Mouse (Mus musculus) neutrophil, adult 5-6 weeks (primary cell): ENCODE data around the gene Cdkn2aipnl. TPM values are rescaled to one million over a fixed set of nuclear protein-coding genes. Genes with fewer than 3 reads are reported as not detected.

Experiments used
- ATAC-seq: fragments of 151-379, 151-347 bp; 2 replicates; pipeline ENCODE4 v1.8.0; 2017; ENCODE audit warnings: mild to moderate bottlenecking, moderate TSS enrichment; ENCODE audit not compliant: insufficient number of reproducible peaks, poor library complexity, low FRiP score, severe bottlenecking; ENCODE audit errors: extremely low read depth
- total RNA-seq: library from RNA; stranded (forward); fragments of 200-1000 nt; gene quantifications from 2 replicates; pipeline ENCODE4 v1.2.3, GENCODE M21; 2017

The Cdkn2aipnl gene
- total RNA-seq, 1 experiment from 2014 or later: 37.9 TPM

DNA sequence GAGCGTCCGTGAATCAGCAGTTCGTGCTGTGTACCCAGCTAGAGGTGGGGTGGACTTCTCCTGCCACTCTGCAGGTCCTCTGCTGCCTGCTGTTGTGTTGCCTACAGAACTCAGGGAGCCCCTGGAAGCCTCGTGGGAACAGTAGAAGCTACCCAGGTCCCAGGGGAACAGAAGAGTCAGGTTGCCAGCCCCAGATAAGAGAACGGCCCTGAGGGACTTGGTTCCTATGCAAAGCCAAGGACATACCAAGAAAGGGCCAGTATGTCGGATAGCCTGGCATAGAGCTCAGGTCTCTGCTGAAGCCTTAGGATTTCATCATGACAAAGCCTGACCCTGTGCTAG lies 24.0 kb upstream of the Cdkn2aipnl start:
- ATAC-seq: no peak

DNA sequence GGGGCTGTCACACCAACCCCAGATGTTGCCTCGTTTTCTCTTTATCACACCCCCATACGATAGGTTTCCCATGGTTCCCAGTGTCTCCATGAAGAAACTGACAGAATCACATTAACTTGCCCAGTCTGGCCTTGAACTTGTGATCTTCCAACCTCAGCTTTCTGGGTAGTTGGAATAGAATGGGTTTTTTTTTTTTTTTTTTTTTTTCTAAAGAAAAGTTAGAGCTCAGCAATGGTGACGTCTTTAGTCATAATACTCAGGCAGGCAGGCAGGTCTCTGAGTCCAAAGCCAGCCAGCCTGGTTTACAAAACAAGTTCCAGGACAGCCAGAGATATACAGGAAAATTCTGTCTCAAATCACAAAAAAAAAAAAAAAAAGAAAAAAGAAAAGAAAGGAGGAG lies 23.2 kb upstream of the Cdkn2aipnl start:
- ATAC-seq: no peak

DNA sequence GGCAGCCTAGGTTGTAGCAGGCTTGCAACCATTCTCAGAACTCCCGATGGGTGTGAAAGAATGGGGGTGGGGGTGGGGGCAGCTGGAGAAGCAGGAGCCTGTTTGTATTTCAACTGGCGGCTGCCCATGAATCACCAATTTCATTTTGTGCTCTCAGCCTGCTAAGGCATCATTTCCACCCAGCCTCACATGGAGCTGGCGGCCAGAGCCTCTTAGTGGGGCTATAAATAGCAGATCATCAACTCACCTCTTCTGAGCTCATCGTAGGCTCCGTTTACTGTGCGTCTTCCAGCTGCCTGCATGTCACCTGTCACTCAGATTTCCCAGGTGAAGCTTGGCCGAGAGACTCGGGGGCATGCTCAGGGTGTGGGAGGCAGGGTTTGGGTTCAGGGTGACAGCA lies 21.9 kb upstream of the Cdkn2aipnl start:
- no peak for ATAC-seq

DNA sequence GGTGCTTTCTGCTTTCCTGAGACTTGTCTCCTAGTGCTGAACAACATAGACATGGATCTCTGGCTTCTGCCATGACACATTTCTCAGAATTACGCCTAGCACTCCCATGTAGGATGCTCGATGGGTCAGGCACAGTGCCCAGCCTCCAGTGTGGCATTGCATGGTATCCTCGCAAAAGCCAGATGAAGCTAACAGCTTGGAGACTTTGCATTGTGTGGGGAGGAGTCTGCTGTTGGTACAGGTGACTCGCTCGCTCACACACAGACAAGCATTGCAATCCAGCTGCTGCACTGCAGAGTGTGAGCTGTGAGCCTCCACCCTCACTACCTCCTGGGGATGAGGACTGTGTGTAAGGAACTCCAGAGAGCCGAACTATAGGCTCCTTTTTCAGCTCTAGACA lies 21.3 kb upstream of the Cdkn2aipnl start:
- ATAC-seq: no peak

DNA sequence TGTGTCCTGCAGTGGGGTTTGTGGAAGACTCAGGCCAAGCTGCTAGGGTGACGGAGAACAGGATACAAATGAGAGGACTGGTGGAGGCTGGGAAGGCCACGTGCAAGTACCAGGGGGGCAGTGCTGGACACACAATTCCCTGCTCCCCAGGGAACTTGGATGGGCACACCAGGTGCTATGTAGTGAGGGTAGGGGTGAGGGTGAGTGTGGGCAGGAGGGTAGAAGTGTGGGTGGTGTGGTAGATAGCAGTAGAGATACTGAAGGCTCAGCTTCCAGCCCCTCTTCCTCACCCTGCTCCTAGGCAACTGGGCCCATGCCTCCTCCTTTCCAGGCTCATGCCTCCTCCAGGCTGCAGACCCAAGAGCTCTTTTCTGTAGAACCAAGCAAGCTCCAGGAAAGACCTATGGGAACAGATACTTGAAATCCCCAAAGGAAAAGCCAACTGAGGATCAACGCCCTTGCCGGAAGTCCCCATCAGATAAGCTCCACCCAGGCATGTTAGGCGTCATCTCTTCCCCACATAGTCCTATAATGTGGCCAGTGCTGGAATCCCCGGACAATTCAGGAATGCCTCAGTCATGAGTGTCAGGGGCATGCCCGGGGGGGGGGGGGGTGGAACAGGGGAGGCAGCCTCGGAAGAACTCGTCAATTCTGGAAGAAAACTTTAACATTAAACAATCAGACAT lies 18.2 kb upstream of the Cdkn2aipnl start:
- ATAC-seq: no peak

DNA sequence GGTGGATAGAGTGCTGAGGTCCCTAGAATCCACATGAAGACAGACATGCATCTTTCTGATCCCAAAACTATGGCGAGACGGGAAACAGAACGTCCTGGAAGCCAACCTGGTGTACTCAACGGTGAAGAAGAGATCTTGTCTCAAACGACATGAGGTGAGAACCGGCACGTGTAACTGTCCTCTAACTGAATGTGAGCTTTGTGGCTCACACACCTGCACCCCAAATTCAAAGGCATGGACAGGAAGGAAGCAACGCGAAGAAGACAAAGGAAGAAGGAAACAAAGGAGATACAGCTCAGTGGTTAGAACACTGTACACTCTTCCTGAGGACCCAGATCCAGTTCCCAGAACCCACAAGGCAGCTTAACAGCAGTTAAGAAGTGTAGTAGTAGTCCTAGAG lies 17.5 kb upstream of the Cdkn2aipnl start:
- no peak for ATAC-seq

DNA sequence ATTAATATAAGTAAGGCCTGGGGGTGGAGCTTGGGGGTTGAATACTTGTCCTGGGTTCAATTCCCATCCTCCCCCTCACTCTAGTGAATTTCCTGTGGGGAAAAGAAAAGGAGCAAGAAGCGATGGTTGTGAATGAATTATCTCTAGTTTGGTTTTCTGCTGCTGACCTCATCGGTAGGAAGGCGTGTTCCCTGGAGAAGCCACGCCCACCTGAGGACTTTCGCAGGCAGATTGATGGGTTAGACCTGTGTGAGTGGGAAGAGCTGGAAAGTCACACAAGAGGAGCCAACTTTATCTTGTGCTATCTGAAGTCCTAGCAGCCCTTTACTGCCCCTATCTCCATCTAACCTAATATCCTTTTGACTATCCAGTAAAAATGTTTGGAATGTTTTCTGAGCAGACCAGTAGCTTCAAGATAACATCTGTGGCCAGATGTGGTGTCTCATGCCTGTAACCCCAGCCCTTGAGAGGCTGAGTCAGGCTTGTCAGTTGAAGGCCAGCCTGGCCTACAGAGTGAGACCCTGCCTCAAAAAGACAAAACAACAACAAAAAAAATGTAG lies 15.5 kb upstream of the Cdkn2aipnl start:
- ATAC-seq: no peak

DNA sequence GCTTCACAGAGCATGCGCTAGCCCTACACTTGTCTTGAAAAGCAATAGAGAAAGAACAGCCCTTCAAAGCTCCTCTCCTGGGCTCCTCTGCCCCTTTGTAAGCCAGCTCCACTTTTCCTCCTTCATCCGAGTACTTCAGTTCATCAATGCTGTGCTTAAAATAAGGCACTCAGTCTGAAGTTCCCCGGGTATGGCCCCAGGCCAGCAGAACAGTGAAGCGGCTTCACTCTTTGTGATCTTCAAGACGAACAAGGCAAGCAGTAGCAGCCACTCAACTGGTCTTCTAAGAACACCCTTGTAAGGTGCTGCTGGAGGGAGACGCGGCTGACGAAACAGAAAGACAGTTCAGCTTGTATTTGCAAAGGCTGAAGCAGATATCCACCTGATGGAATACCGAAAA lies 11.3 kb upstream of the Cdkn2aipnl start:
- no peak for ATAC-seq

DNA sequence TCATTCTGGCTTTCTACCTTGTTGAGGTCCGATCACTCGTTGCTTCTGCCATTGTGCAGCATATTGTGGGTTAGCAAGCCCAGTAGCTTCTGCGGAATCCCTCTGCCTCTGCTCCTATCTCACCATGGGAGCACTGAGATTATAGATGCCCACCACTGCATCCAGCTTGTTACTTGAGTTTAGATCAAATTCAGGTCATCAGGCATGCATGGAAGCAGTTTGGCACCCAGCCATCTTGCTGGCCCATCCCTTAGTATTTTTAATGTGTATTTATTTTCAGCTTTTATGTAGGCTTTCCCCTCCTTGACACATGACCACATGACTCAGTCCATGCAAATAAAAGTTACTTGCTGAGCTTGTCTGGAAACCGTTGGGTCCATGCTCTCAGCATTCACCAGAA lies 9.7 kb upstream of the Cdkn2aipnl start:
- no peak for ATAC-seq

DNA sequence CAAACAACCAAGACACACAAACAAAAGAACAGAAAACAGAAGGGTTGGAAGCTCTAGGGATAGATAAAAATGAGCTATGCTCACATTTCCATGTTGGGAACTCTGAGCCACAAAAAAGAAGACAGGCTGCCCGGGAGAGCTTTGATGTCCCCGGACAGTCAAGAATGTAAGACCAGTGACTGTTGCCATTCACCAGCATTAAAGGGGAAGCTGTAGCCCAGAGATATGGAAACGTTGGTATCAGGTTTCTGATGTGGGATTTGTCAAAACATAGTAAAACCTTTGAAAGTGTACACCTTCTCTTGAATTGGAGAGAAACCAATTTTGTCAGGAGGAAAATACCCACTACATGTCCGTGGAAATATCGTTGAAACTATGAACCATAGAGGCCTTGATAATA lies 8.0 kb upstream of the Cdkn2aipnl start:
- ATAC-seq: no peak

DNA sequence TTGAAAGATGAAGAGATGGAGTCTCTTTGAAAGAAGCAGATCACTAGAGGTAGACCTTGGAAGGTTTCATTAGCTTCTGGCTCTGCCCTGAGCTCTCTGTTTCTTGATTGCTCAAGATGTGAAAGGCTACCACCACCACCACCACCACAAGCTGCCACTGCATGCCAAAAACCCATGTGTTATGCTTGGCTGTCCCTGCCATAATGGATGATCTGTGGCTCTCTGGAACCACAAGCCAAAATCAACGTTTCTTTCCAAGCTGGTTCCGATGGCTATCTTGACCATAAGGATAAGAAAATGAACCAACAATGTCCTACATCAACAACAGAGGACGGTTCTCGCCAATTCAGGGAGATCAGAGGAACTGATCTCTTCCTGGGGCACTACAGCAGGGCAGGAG lies 7.4 kb upstream of the Cdkn2aipnl start:
- ATAC-seq: no peak

DNA sequence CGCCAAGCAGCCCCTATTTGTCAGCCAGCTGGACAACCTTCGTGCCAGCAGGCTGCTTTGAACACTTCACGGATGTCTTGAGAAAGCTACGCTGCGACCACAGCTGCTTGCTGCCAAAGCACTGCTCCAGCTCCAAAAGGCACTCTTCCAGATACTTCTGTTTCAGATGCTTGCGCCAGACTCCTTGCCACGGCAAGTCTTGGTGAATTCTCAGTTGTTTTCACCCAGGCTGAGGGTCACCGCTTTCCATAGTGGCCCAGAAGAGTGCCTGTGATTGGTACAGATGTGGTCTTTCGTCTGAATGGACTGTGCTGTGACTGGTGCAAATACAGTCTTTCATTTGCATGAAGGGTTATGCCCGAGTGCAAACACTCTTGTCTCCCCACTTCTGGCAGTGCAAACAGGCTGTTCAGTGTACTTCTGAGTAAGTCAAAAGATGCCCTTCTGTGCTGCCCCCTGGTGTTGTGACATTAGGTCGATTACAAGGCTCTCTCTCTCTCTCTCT lies 6.4 kb upstream of the Cdkn2aipnl start:
- peak; percentile 19; the same call in 1 of the 2 replicates for ATAC-seq

DNA sequence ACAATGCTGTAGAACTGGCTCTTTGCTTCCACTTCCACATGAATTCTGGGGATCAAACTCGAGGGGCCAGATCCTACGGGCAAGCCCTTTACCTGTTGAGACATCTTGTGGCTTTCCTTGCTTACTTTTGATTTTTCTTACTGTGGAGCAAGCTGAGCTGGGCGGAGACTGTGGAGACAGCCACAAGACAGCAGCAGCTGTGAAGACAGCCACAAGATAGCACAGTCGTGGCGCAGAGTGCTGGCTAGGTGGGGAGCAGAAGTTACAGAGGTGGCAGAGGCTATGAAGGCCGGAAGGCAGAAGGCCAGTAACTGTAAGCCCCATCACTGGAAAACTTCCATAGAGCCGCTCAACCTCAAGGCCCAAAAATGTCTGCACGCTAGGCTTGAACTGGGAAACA lies 5.7 kb upstream of the Cdkn2aipnl start:
- no peak for ATAC-seq

DNA sequence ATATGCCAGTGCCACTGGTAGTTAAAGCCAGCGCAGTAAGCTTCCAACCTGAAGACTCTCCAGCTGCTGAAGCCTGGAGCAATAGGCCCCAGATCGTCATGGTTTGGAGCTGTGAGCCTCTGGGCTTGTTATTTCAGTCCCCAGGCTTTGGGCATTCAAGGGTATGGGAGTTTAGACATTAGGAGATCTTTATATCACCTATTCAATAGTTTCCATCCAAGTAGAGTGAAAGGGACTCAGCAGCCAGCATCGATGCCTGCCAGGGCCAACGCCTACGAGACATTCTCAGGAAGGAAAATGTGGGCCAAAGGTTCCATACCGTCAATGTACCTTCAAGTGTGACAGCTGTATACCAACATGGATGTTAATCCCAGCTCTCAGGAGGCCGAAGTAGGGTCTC lies 5.2 kb upstream of the Cdkn2aipnl start:
- no peak for ATAC-seq

DNA sequence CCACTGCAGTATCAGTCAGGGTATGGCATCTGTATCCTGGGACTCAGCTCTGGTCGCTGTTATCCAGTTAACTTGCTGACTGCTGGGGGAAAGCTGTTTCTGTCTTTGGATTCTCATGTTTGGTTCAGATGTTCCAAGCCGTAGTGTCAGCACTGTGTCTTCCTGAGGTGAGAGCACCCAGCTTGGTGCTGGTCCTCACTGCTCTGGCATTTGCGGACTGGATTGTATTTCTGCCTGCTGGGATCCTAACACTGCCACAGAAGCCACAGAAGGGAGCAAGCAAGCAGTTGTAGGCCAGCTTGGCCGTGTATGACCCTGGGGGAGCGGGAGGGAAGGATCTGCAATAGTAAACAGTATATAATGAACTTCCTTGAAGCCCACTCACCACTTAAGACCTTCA lies 810 bp upstream of the Cdkn2aipnl start:
- no peak for ATAC-seq

DNA sequence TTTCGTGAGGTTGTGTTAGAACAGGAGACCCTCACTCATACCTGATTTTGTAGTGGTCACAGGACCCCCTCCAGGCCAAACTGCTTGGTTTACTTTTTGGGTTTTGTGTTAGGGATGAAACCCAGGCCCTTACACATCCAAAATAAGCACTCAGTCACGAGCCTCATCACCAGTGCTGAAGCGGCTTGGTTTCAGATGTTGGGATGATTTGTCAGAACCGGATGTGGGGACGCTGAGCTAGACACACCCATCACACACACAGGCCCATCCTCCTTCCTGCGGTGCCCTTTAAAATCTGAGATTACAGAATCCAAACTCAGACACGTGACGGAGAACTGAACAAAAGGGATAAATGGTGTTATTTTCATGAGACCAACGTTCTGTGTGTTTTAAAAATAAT lies 1.4 kb downstream of the Cdkn2aipnl start:
- ATAC-seq: no peak

DNA sequence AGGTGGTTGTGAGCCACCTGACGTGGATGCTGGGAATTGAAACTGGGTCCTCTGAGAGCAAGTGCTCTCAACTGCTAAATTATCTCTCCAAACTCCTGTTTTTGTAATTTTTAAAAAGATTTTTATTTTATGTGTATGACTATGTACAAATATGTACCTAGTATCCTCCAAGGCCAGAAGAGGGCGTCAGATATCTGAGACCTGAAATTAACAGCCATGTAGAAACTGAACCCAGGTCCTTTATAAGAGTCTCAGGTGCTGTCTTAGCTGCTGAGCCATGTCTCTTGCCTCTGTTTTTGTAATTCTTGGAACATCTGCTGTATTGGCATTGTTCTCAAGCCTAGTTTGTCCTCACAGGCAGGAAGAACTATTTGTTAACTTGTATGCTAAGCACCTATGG lies 2.0 kb downstream of the Cdkn2aipnl start:
- no peak for ATAC-seq

DNA sequence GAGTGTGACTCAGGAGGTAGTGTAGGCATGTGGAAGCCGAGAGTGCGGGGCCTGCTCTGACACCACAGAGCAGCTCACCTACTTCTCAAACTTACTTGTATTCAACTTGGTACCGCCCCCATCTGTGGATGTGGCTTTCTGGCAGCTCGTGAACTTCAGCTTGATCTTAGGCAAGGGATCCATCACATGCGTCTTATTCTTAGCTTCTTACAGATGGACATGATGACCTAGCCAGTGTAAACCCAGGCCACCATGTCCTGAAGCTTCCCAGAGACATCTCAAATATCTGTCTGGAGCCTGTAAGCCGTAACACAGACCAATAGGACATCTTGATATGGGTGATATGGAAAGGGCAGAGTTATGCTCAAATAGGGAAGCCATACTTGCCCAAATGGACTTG lies 4.2 kb downstream of the Cdkn2aipnl start:
- ATAC-seq: no peak

DNA sequence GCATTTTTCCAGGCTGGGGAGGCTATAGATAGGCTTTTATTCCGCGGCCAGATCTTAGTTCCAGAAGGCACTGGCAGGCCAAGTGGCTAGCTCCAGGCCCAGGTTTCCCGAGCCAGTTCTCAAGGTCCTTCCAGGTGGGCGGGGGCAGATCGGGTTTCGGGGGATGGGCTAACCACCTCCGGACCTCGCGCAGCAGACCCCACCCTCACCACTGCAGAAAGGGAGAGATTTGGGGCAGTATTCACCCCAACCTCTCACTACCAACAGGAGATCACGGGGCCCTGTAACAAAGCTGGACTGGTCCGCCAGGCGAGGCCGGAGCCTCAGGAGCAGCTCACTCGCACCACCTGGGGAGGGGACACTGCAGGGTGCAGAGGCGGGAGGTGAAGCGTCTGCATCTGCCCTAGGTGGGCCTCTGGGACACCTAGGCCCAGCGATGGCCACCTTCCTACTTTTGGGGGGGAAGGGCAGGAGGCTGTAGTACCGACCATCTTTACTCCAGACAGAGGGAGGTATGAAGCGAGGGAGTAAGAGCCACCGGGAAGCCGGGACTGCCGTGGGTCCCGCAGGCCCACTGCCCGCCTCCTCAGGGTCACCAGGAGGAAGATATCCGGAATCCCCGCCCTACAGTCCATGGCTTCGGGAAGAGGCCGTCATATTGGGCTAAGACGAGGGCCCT lies 32.3 kb downstream of the Cdkn2aipnl start:
- ATAC-seq: 0 out of 2 replicates have a peak, but pooled peaks have one; percentile 0

DNA sequence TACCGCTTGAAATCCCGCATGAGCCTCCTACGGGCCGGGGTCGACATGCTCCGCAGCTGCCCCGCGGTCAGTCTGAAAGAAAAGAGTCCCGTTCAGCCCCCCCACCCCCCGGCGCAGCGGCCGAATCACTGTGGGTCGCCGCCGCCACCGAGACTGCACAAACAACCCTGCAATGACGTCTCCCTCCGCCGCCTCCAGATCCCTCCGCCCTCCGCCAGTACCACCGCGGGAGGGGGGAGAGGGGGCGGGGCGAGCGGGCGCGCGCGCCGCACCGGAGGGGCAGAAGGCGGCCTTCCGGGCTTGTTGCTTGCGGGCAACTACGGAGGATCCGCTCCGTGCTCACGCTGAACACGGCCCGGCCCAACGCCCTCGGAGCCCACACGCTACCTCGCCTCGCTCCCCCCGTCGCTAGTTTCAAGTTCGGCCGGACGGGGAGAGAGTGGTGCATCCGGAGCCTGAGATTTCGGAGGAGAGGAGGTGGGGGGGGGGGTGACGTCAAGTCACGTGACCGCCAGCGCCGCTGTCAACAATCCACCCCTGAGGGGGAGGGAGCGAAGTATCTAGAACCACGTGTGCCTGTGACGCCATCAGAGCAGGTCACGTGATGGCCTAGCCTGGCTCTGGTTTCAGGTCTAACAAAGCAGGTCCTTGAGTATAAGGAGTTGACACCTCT lies 33.0 kb downstream of the Cdkn2aipnl start, which contains the start of gene Ube2b:
Gene Ube2b, minus strand, starts transcription at position 473 of the 673 bp plus-strand sequence.
- ATAC-seq: peak; percentile 80
